Mouse (Mus musculus) cerebellum, adult 11-12 months (tissue): ENCODE results near the gene Whamm.
A peak's percentile ranks its signal among the peaks of the same experiment; 100 is the strongest.

ENCODE experiments used
- DNase-seq: peaks from one replicate; pipeline ENCODE4 v3.0.0; 2022

Whamm gene

DNA sequence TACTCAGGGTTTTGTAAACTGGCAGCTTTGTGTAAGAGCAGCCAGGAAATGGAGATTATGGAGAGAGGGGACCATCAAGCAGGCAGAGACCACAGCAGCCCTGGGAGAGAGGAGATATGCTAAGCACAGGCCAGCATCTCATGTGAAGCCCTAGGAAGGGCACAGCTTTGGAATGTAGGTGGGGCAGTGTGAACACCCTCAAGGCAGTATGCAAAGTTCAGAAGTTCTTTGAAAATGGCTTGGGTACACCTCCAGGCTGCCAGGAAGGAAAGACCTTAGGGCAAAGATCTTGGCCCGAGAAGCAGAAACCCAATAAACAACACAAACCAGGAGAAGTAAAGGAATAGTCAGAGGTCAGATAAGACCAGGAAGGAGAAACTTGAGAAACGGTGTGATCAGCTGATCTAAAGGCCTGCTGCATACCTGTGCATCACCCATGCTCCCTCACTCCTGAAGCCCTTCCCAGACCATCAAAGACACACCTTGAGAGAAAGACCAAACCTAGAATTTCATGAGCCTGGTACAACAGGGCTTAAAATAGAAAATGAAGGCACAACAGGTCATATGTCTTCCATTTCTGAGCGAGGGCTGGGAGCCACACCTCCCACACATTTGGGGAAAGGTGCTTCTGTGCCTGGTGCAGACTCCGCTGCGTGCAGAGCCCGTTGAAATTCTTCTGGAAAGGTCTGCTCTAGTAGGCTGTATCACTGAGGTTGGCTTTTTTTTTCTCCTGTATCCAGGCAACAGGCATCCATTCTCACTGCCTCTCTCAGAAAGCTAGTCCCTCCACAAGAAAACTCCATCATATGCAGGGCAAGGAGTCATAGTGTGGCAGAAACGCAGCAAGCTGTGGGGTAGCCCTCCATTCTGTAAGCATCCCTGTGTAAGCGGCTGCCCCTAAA is 28.6 kb downstream of the Whamm start:
- no peak for DNase-seq

DNA sequence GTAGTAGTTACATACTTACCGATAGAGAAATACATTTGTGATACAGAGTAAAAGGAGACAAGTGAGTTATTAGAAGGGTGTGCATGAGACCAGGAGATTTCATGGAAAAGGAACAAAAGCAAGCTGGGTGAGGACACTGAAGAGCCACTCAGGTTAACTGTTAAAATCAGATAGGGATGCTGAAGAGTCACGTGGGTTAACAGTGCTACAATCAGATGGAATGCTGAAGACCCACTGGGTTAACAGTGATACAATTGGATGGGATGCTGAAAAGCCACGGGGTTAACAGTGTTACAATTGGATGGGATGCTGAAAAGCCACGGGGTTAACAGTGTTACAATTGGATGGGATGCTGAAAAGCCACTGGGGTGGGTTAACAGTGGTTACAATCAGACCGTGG is 33.9 kb downstream of the Whamm start:
- no peak for DNase-seq

DNA sequence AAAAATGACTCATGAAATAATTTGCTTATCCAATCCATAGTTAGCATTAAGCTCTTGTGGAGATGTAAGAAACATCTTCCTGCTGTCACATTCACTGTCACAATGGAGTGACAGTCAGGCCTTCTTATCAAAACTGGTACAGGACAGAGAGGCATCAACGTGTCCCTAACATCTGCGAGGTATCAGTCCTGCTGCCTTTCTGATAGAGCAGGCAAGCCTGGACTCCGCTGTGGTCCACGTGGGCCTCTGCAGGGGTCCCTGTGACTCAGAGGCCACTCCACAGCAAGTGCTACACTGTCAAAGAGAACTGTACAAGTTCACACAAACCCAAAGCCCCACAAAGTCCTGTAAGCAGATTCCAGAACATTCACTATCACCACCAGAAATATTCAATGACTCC is 34.4 kb downstream of the Whamm start:
- no peak for DNase-seq

DNA sequence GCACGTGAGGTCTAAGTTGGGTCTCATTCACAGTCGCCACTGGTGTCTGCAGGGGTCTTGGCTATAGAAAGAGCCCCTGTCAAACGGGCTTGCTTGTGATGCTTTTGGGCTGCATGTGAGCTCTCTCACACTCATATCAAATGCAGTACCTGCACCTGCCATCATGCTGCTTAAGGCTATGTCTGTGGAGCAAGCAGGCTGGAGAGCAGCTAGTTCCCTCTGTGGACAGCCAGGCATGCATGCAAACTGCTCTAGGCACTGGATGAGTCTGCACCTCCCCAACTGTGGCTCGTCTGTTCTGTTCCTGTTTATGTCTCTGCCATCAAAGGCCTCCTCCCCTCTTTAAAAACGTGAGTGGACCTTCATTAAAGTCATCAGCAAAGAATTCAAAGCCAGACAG is 35.4 kb downstream of the Whamm start:
- DNase-seq: no peak

DNA sequence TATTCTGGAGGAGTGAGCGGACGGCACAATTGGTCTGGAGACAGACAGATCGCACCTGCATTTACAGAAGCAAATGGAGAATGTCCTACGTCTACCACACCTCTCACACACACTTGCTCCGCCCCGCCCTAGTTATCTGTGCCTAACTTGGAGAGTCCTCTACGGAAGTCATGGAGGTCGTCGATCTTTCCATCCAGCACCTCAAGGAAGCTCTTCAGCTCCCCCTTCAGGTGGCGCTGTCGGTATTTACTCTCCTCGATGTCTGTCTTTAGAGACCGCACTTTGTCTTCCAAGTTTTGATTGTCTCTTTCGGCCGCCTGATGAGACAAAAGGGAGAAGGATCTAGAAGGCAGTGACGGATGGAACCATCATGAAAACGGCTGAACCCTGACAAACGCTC is 39.1 kb downstream of the Whamm start:
- no peak for DNase-seq

DNA sequence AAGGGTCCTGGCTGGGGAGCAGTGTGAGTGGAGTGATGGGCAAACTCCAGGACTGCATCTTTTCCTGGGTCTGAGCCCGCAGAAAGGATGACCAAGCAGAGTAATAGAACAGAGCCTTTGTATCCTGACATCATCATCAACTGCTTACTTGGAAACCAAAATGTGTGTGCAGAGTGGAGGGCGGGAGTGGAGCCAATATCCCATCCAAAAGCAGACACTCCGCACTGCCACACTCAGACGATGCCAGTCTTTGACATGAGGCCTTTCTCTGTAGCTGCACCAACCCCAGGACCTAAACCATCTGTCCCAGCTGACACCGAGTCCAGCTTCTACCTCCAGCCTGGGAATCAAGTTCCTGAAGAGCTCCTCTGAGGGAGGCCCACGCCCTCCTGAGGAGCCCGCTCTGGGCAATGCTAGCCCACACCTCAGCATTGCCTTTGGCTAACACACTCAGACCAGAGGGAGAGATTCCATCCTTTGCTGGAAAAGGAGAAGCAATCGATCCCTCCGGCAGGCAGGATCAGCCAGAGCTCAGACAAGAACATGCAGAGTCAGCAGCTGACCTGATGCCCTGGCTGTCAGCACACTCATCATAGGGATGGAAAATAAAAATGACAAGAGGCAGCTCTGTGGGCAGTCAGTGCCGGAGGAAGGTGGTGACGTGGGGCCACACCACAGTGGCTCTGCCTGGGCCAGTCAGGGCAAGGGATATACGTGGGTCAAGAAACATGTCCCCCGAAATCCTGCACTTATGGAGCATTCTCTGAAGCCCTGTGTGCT is 42.0 kb downstream of the Whamm start:
- no peak for DNase-seq

DNA sequence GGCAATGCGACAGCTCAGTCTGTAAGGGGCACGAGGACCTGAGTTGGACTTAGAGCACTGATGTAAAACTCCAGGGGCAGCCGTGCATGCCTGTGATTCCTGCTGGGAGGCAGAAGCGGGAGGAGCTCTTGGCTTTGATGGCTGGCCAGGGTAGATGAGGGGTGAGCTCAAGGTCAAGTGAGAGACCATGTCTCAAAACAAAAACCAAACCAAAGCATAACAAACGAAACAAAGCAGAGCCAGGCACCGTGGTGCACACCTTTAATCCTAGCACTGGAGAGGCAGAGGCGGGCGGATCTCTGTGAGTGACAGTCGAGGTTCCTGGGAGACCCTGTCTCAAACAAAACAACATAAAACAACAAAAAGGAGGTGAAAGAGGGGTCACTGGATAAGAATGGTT is 44.0 kb downstream of the Whamm start:
- DNase-seq: no peak

DNA sequence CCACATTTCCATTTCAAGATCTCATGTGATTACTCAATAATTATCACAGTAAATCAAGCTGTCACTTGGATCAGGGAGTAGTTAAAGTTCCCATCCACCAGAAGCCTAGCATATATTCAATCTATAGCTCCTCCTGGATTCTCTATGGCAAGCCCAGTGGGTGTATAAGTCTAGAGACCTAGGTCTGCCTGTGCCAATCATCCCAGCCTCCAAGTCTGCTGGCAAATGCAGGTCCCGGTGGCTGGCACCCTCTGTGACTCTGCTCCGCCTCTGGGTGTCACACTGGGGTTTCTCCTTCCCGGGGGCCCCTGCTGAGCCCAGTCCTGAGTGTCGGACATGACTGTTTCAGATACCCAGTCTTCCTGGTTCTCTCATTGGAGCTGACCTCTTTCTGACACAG is 51.7 kb downstream of the Whamm start:
- DNase-seq: no peak

DNA sequence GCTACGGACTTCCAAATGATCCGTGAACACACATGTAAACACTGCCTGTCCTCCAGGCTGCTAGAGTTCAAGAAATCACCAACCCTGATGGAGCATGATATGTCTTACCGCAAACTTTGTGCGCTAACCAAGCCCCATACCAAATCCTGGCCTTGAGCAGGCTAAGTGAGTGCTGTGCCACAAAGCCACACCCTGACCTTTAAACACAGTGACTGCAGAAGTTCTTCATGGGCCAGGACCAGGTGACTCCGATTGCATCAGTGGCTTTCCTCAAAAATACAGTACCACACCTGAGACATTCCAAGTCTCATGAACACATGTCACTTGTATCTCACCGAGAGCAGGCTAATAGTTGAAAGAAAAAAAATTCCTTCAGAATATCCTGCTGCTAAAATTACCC is 52.7 kb downstream of the Whamm start:
- DNase-seq: no peak

DNA sequence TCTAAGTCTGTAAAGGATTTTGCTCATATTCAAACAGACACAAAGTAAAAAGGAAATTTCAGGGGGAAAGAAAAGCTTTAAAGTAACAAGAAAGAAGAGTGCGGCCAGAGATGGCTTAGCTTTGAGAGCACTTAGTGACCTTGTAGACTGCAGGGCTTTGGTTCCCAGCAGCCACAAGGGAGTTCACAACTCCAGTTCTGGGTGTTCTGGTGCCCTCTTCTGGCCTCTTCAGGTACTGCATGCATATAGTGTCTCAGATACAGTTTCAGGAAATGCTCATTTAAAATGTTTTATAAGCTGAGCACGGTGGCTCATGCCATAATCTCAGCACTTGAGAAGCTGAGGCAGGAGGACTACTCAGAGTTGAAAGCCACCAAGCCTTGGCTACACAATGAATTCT is 55.4 kb downstream of the Whamm start:
- DNase-seq: no peak

DNA sequence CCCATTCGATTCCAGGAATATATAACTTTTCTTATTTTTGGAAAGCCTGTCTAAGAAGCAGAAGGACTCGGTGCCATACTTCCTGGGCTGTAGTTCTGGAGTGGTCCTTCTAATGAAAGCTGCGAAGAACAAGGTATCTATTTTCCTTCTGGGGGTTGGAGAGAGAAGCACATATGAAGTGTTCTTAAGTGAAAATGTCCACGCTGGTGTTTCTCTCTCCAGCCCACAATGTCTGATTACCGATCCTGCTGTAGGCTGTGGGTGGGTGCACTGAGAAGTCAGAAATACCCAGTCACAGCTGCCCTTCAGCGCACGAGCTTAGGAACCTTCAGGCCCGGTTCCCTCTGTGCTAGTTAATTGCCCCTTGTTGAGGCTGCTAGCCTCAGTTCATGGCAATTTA is 60.2 kb downstream of the Whamm start:
- no peak for DNase-seq

DNA sequence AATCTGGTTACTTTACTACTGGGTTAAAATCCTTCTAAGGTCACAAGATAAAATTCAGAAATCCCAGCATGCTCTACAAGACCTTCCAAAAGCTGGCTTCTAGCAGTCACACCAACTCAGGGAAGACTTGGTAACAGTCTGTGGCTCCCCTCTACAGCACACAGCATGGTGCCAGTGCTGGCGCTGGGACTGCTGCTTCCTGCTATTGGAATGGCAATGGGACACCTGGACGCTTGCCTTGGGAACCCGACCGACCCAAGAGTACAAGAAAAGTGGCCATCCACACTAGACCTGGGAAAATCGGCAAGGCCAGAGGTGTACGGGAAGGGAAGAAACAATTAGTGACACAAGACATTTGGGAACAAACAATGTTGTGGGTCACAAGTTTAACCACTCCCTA is 61.5 kb downstream of the Whamm start:
- peak; percentile 15 for DNase-seq

DNA sequence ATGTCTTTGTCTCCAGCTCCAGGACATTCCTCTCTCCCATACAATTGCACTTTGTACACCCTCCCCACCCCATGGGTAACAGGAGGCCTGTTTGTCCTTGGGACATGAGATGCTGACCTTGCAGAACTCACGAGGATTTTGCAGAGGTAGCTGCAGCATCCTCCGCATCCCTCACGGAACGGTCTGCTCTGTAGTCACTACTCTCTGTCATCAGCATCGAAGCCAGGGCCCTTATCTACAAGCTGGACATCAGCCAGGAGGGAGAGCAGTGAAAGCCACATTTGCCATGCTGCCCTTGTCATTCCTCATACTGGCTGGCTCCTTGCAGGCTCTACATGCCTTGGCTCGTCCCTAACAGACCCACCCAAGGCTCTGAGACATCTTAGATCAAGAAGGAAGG is 70.0 kb downstream of the Whamm start:
- no peak for DNase-seq

DNA sequence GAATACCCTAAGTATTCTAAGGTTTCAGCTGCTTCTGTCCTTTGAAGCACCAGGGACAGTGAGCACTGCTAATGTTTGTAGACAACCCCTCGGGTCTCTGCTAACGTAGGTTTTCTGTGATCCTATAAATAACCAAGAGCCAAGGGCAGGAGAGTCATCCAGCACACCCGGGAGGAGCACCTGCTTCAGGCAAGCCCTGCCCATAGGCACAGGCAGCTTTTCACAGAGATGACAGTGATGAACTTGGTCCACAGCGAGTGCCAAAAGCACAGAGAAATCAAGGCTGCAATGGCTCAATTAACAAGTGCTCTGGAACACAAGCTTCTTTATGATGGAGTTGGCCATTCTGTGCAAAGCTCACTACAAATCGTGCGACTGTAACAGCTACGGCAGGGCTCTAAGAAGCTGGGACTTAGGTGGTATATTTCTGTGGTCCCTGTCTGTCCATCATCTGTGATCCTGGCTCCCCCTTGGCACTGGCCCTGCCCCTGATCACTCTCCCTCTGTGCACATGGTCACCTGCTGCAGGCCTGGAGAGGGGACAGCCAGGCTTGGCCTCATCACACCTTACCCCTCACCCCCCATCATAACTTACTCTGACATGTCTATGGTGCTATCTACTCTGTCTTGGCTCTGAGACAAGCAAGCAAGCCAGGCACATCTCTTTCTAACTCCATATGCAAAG is 73.6 kb downstream of the Whamm start:
- DNase-seq: peak; percentile 64
